Mouse (Mus musculus): ENCODE results near the gene Olfr963. TPM values are rescaled to one million over a fixed set of nuclear protein-coding genes. Genes with fewer than 3 reads are reported as not detected.
"Not testable (repeated sequence)": the region's sequence is repeated elsewhere in the genome, so short reads cannot be mapped to it uniquely, and the experiment has no call there.

The Olfr963 gene
- total RNA-seq (2014; fragmentation: Nextera tagmentation), result not detected in 2 replicates
- total RNA-seq (2017), result not detected in 2 replicates

GRCm38 (mm10) chr9:39666905-39667304 is at the start of gene Olfr963:
Gene Olfr963 (plus strand): TSS chr9:39667205.
- ATAC-seq (replicated peaks; ENCODE audit: low FRiP score, low TSS enrichment, poor library complexity, severe bottlenecking), result no peak

- ATAC-seq (replicated peaks; ENCODE audit: low FRiP score, low TSS enrichment, poor library complexity, severe bottlenecking), result no peak
These were observed 45.9 kb upstream of the Olfr963 start, which contains the start of gene Olfr960 for GRCm38 (mm10) chr9:39621073-39621472. Gene Olfr960 (plus strand): TSS chr9:39621373.

- no peak for ATAC-seq (replicated peaks; ENCODE audit: low FRiP score, low TSS enrichment, poor library complexity, severe bottlenecking)
These were observed 43.2 kb upstream of the Olfr963 start for GRCm38 (mm10) chr9:39623783-39624182.

- no peak for ATAC-seq (replicated peaks; ENCODE audit: low FRiP score, low TSS enrichment, poor library complexity, severe bottlenecking)
These were observed 42.3 kb upstream of the Olfr963 start for GRCm38 (mm10) chr9:39624711-39625110.

DNA sequence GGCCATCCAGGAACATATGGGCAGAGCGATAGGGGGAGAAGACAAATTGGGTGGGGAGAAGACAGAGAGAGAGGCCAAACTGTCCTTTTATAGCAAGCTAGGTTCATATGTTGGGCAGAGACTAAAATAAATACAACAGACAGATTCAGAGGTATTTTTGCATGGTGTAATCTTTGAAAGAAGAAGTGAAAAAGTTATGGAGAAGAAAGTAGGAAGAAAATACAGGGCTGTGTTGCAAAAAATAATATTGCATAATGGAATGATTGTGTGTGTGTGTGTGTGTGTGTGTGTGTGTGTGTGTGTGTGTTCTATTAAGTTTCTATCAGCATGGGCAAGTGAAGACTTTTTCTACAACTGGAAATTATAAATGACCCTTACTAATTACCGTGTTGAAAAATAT is 37.9 kb upstream of the Olfr963 start:
- ATAC-seq (replicated peaks; ENCODE audit: low FRiP score, low TSS enrichment, poor library complexity, severe bottlenecking), result no peak

DNA sequence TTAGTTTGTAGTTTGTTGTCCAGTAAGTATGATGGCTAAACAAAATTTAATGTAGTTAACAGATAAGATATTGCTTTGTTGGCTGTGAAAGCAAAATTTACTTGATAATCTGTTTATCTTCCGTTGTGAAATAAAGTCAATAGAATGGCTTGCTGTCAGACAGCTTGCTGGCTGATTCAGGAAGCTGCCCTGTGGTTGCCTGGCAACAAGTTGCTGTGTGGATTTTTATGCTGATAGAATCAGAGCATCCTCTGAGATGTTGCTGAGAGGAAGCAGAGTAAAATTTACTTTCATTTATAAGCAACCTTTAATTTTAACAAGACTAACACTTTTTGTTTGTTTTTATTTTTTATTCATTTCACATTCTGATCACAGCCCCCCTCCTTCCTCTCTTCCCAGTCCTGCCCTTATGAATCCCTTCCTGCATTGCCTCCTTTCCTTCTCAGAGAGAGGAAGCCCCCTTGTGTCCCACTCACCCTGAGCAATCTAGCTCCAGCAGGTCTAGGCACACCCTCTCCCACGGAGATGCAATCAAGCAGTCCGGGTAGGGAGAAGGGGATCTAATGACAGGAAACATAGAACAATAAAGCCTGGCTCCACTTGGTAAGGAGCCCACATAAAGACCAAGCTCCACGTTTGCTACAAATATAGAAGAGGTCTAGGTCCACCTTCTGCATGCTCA is 33.0 kb upstream of the Olfr963 start:
- no peak for ATAC-seq (replicated peaks; ENCODE audit: low FRiP score, low TSS enrichment, poor library complexity, severe bottlenecking)

- ATAC-seq (replicated peaks; ENCODE audit: low FRiP score, low TSS enrichment, poor library complexity, severe bottlenecking), result no peak
These were observed 22.2 kb upstream of the Olfr963 start, which contains the start of gene Olfr961 for GRCm38 (mm10) chr9:39644785-39645184. Gene Olfr961 (plus strand): TSS chr9:39645085.

DNA sequence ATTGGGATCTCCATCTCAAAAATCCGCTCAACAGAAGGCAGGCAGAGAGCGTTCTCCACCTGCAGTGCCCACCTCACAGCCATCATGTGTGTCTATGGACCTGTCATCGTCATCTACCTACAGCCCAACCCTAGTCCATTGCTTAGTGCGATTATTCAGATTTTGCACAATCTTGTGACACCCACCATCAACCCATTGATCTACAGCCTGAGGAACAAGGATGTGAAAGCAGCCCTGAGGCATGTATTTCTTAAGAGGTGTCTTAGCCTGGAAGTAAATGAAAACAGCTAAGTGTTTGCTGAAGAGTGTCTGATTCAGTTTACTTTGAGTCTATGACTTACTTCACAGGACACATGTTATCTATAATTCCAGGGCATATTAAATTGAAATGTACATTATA is 19.6 kb upstream of the Olfr963 start:
- no peak for ATAC-seq (replicated peaks; ENCODE audit: low FRiP score, low TSS enrichment, poor library complexity, severe bottlenecking)

GRCm38 (mm10) chr9:39654756-39655396 is 12.1 kb upstream of the Olfr963 start:
- no peak for ATAC-seq (replicated peaks; ENCODE audit: low FRiP score, low TSS enrichment, poor library complexity, severe bottlenecking)

DNA sequence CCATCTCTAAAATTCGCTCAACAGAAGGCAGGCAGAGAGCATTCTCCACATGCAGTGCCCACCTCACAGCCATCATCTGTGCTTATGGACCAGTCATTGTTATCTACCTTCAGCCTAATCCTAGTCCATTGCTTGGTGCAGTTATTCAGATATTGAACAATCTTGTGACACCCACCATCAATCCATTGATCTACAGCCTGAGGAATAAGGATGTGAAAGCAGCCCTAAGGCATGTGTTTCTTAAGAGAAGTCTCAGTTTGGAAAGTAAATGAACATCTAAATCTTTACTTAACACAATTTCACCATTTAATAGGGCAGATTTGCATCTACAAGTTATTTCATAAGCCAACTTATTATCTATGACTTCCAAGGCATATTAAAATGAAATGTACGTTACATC is 2.7 kb downstream of the Olfr963 start:
- no peak for ATAC-seq (replicated peaks; ENCODE audit: low FRiP score, low TSS enrichment, poor library complexity, severe bottlenecking)

- ATAC-seq (replicated peaks; ENCODE audit: low FRiP score, low TSS enrichment, poor library complexity, severe bottlenecking), result no peak
These were observed 7.8 kb downstream of the Olfr963 start for GRCm38 (mm10) chr9:39674820-39675219.

DNA sequence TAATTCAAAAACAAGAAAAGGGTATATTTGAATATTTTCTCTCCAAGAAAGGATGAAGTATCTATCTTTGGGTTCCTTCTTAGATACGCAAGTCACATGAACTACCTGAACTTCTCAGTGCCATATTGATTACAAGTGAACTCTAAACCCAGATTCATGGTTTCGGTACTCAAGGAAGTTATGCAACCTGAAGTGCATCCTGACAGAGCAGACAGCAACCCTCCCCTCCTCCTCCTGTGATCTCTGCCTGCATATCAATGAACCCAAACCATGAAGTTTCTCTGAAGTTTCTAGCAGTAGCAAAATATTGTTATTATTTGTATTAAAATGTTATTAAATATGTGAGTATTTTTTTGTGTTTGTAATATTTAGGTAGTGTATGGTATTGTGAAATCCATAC is 11.6 kb downstream of the Olfr963 start:
- ATAC-seq (replicated peaks; ENCODE audit: low FRiP score, low TSS enrichment, poor library complexity, severe bottlenecking), result no peak

- no peak for ATAC-seq (replicated peaks; ENCODE audit: low FRiP score, low TSS enrichment, poor library complexity, severe bottlenecking)
These were observed 12.3 kb downstream of the Olfr963 start for GRCm38 (mm10) chr9:39679280-39679679.

GRCm38 (mm10) chr9:39701123-39701522 is 34.1 kb downstream of the Olfr963 start:
- not testable (repeated sequence) for ATAC-seq (replicated peaks; ENCODE audit: low FRiP score, low TSS enrichment, poor library complexity, severe bottlenecking)

GRCm38 (mm10) chr9:39707017-39707416 is 40.0 kb downstream of the Olfr963 start, which contains the start of gene Olfr149:
Gene Olfr149 (minus strand): TSS chr9:39707117.
- no peak for ATAC-seq (replicated peaks; ENCODE audit: low FRiP score, low TSS enrichment, poor library complexity, severe bottlenecking)

GRCm38 (mm10) chr9:39708958-39709357 is 42.0 kb downstream of the Olfr963 start:
- ATAC-seq (replicated peaks; ENCODE audit: low FRiP score, low TSS enrichment, poor library complexity, severe bottlenecking), result no peak

GRCm38 (mm10) chr9:39711053-39711452 is 44.0 kb downstream of the Olfr963 start, which contains the start of gene Olfr965:
Gene Olfr965 (plus strand): TSS chr9:39711353.
- no peak for ATAC-seq (replicated peaks; ENCODE audit: low FRiP score, low TSS enrichment, poor library complexity, severe bottlenecking)

Measured in megakaryocyte-erythroid progenitor cell, adult 5-6 weeks (primary cell).